Mouse (Mus musculus) G1E (cell line): ENCODE data around the gene Ube2n. TPM values are rescaled to one million over a fixed set of nuclear protein-coding genes. Genes with fewer than 3 reads are reported as not detected.

ENCODE experiments used
- ATAC-seq: 2 replicates; pipeline ENCODE4 v1.8.0; 2016; ENCODE audit warnings: mild to moderate bottlenecking; ENCODE audit not compliant: insufficient number of reproducible peaks, poor library complexity, low FRiP score, severe bottlenecking; ENCODE audit errors: extremely low read depth
- DNase-seq: peaks from one replicate; pipeline ENCODE4 v3.0.0; 2012; ENCODE audit warnings: low spot score
- H3K27me3 ChIP-seq: 2 replicates; pipeline ENCODE4 v1.6.1; 2012; ENCODE audit warnings: mild to moderate bottlenecking, low read length, inconsistent platforms; ENCODE audit not compliant: insufficient read depth
- H3K36me3 ChIP-seq: replicated peaks from 2 replicates; pipeline ENCODE3; 2012; ENCODE audit warnings: mild to moderate bottlenecking, inconsistent platforms
- H3K4me1 ChIP-seq: 2 replicates; pipeline ENCODE4 v1.6.1; 2012; ENCODE audit warnings: low read depth, low read length, inconsistent platforms, mixed read lengths; ENCODE audit not compliant: insufficient read depth
- H3K4me3 ChIP-seq: 2 replicates; pipeline ENCODE4 v1.5.1; 2012; ENCODE audit warnings: low read depth, mild to moderate bottlenecking, inconsistent platforms, low read length, moderate library complexity, mixed read lengths
- H3K9me3 ChIP-seq: replicated peaks from 2 replicates; pipeline ENCODE4 v1.6.1; 2012; ENCODE audit warnings: inconsistent platforms
- CTCF ChIP-seq: IDR thresholded peaks from 2 replicates; pipeline ENCODE4 v1.5.1; 2012; ENCODE audit warnings: low read depth, low read length, inconsistent platforms, mixed read lengths
- GATA1 ChIP-seq: IDR thresholded peaks from 2 replicates; pipeline ENCODE4 v1.6.1; 2012; ENCODE audit warnings: borderline replicate concordance, low read length, inconsistent platforms, mixed read lengths
- GATA2 ChIP-seq: IDR thresholded peaks from 2 replicates; pipeline ENCODE4 v1.6.1; 2012; ENCODE audit warnings: low read depth, low read length, inconsistent platforms, borderline replicate concordance
- POLR2AphosphoS5 ChIP-seq: IDR thresholded peaks from 2 replicates; pipeline ENCODE4 v1.6.1; 2012; ENCODE audit warnings: low read depth, low read length, inconsistent platforms; ENCODE audit not compliant: insufficient replicate concordance
- TAL1 ChIP-seq: conservative IDR thresholded peaks from 2 replicates; pipeline ENCODE4 v1.6.1; 2012; ENCODE audit warnings: low read depth, low read length, inconsistent platforms, mixed read lengths
- polyA plus RNA-seq: library from polyadenylated mRNA; stranded (reverse); fragments of >175 nt; gene quantifications from 2 replicates; pipeline ENCODE4 v1.2.3, GENCODE M21; 2012
- total RNA-seq, 2 experiments: library from RNA; stranded (forward) in 1 of 2; stranded (reverse) in 1 of 2; fragments of 200-1000 nt in 1 of 2; fragments of >200 nt in 1 of 2; fragmentation: Nextera tagmentation in 1 of 2; gene quantifications; 2 replicates each; pipeline ENCODE4 v1.2.3; 2014 to 2017

The Ube2n gene
- total and polyA plus RNA-seq, 3 experiments, result 56.1 to 377 (median 148) TPM

GRCm38 (mm10) chr10:95504341-95504740 is 10.6 kb upstream of the Ube2n start:
- TF ChIP-seq POLR2AphosphoS5 (no peak), TAL1 (no peak), CTCF (no peak), GATA1 (no peak), GATA2 (no peak)
- Histone ChIP-seq H3K27me3 (peaks cover 14% of the 10 kb centered on the region), H3K4me1 (peaks cover 18% of the 10 kb centered on the region), H3K4me3 (no peak overlapping the region), H3K36me3 (peaks cover 2% of the 10 kb centered on the region), H3K9me3 (no peaks in the 10 kb centered on the region)
- no peak for DNase-seq
- no peak for ATAC-seq

DNA sequence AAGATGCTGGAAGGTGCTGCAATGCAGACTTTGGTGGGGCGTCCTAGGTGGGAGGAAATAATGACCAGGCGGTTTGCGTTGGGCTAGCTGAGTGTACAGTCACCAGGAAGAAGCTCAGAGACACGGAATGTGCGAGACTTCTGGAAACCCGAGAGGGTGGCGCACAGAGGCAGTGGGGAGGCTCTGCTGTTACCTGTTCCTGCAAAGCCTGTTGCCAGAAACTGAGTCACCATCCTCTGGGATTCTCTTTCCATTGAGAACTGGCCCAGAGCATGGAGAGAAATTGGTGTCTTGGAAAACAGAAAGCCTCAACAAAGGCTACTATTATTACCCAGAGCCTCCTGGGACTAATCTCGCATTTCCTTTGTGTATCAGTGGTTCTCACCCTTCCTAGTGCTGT is 6.8 kb upstream of the Ube2n start:
- TF ChIP-seq GATA1 (no peak), POLR2AphosphoS5 (no peak), TAL1 (no peak), GATA2 (no peak), CTCF (no peak)
- DNase-seq (no peak), ATAC-seq (no peak)
- Histone ChIP-seq H3K9me3 (peaks cover 5% of the 10 kb centered on the region), H3K4me3 (no peak overlapping the region), H3K4me1 (peaks cover 16% of the 10 kb centered on the region), H3K27me3 (peaks cover 14% of the 10 kb centered on the region), H3K36me3 (no peaks in the 10 kb centered on the region)

DNA sequence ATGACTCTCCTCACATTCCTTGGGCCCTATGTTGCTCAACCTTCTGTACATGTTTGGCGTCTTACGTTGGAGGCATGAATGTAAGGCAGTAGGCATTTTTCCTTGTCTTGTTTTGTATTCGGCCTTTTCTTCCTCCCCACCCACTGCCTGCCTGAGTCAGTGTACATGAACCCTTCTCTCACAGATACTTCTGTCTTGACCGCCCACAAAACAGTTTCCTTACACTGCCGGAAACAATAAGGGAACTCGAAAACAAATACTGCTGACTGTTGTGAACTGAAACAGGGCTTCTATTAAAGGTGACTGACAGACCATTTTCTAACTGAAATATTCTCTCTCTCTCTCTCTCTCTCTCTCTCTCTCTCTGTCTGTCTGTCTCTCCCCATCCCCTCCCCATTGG is 6.2 kb upstream of the Ube2n start:
- TF ChIP-seq GATA1 (no peak), POLR2AphosphoS5 (no peak), CTCF (no peak), GATA2 (no peak), TAL1 (no peak)
- Histone ChIP-seq H3K36me3 (no peaks in the 10 kb centered on the region), H3K27me3 (peaks cover 12% of the 10 kb centered on the region), H3K4me1 (peaks cover 21% of the 10 kb centered on the region), H3K4me3 (no peak overlapping the region), H3K9me3 (peaks cover 5% of the 10 kb centered on the region)
- ATAC-seq (no peak), DNase-seq (no peak)

DNA sequence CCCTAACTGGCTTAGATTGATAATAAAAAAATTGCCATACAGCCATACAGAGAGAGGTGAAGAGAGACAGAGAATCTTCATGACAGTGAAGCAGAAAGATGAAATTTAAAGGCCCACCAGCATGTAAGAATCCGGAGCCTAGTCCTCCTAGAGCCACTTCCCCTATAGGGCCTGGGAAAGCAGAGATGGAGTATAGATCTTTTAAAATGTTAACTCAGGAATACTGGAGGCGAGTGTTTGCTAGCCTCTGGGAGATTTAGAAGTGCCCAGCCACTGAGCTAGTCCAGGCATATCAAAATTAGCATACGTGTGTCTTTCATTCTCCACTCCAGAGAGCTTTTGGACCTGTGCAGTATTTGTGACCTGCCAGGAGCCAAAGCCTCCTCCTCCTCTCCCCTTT is 5.7 kb upstream of the Ube2n start:
- no peak for ATAC-seq
- Histone ChIP-seq H3K4me3 (no peak overlapping the region), H3K9me3 (peaks cover 5% of the 10 kb centered on the region), H3K4me1 (peaks cover 26% of the 10 kb centered on the region), H3K36me3 (no peaks in the 10 kb centered on the region), H3K27me3 (peaks cover 12% of the 10 kb centered on the region)
- TF ChIP-seq GATA2, result no peak
- no peak for TF ChIP-seq POLR2AphosphoS5
- TF ChIP-seq CTCF, result no peak
- TF ChIP-seq TAL1, result no peak
- TF ChIP-seq GATA1, result no peak
- no peak for DNase-seq

GRCm38 (mm10) chr10:95512635-95513034 is 2.3 kb upstream of the Ube2n start:
- ATAC-seq (no peak), DNase-seq (no peak)
- Histone ChIP-seq H3K36me3 (peaks cover 2% of the 10 kb centered on the region), H3K27me3 (peaks cover 4% of the 10 kb centered on the region), H3K4me3 (no peak overlapping the region), H3K4me1 (peaks cover 32% of the 10 kb centered on the region), H3K9me3 (peaks cover 5% of the 10 kb centered on the region)
- TF ChIP-seq POLR2AphosphoS5 (no peak), GATA1 (no peak), CTCF (no peak), GATA2 (no peak), TAL1 (no peak)

DNA sequence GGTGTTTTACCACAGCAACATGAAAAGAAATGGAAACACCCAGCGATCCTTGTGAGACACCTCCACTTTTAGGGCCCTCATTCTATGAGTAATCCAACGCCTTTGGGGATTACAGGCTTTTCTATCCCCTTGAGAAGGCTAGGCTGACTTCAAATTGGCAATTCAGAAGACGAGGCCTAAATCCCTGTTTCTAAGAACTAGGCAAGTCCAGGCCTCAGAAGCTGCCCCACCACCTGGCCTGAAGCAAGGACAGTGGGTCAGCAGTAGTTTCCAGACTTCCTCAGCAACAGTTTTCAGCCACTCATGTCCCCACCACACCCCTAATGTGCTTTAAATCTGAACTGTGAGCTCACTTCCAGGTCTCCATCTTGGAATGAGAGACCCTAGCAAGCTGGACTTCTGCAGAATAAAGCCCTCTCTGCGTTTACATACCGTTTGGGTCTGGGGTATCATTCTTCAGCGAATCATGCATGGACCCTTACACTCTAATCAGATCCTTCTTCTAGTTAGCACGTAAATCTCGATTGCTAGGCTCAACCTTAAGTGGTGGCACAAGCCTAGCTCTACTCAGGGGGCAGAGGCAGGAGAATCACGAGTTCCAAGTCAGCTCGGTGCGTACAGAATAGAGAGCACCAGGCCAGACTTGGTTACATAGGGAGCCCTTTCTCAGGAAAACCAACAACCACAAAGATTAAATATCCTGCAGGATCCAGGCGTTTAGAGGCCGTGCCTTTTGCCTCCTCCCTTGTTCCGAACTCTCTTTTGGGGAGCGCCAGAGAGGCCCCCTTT is 983 bp upstream of the Ube2n start:
- ATAC-seq, result no peak
- Histone ChIP-seq H3K4me1 (peaks cover 32% of the 10 kb centered on the region), H3K4me3 (peak overlapping the region; percentile 92), H3K36me3 (peaks cover 7% of the 10 kb centered on the region), H3K9me3 (peaks cover 5% of the 10 kb centered on the region), H3K27me3 (no peaks in the 10 kb centered on the region)
- DNase-seq, result no peak
- TF ChIP-seq GATA2 (no peak), POLR2AphosphoS5 (no peak), CTCF (no peak), GATA1 (no peak), TAL1 (no peak)
